Mouse (Mus musculus) embryonic facial prominence, embryonic 14.5 days (tissue): ENCODE measurements around the gene Ugt1a7c. TPM values are rescaled to one million over a fixed set of nuclear protein-coding genes. Genes with fewer than 3 reads are reported as not detected.

Experiments
- ATAC-seq: fragments of 200-750 bp; cut with Nextera tagmentation; 2 replicates; pipeline ENCODE4 v1.8.0; 2017; ENCODE audit warnings: low read depth, moderate number of reproducible peaks, moderate TSS enrichment
- DNase-seq: peaks from one replicate; pipeline ENCODE4 v3.0.0-alpha.2; 2015; ENCODE audit warnings: low spot score
- H3K27ac ChIP-seq: fragments of 300-500 bp; sonication (generic); replicated peaks from 2 replicates; pipeline ENCODE4 v1.5.1; 2014; ENCODE audit warnings: low read depth, mild to moderate bottlenecking, low read length, moderate library complexity
- H3K27me3 ChIP-seq: fragments of 300-500 bp; sonication (generic); replicated peaks from 2 replicates; pipeline ENCODE4 v1.6.1; 2014; ENCODE audit warnings: low read length; ENCODE audit not compliant: control insufficient read depth, insufficient read depth
- H3K36me3 ChIP-seq: fragments of 300-500 bp; sonication (generic); 2 replicates; pipeline ENCODE4 v1.6.1; 2014; ENCODE audit warnings: low read length, mixed read lengths; ENCODE audit not compliant: control insufficient read depth, insufficient read depth
- H3K4me1 ChIP-seq: fragments of 300-500 bp; sonication (generic); 2 replicates; pipeline ENCODE4 v1.6.1; 2014; ENCODE audit warnings: antibody characterized with exemption, low read length; ENCODE audit not compliant: control insufficient read depth, insufficient read depth
- H3K4me2 ChIP-seq: fragments of 300-500 bp; sonication (generic); 2 replicates; pipeline ENCODE4 v1.6.1; 2014; ENCODE audit warnings: low read depth, mild to moderate bottlenecking, low read length, moderate library complexity, mixed read lengths
- H3K4me3 ChIP-seq: fragments of 300-500 bp; sonication (generic); 2 replicates; pipeline ENCODE4 v1.5.1; 2014; ENCODE audit warnings: low read depth, mild to moderate bottlenecking, low read length
- H3K9ac ChIP-seq: fragments of 300-500 bp; sonication (generic); 2 replicates; pipeline ENCODE4 v1.6.1; 2014; ENCODE audit warnings: low read depth, mild to moderate bottlenecking, low read length, moderate library complexity, mixed read lengths
- H3K9me3 ChIP-seq: fragments of 300-500 bp; sonication (generic); 2 replicates; pipeline ENCODE4 v1.6.1; 2016; ENCODE audit warnings: low read length; ENCODE audit not compliant: control insufficient read depth
- WGBS: fragments of 180-500 bp; shearing (Covaris S2); extraction: QIAGEN DNeasy Blood & Tissue Kit; methylation state at CpG from one replicate; pipeline ENCODE4 v1.1.7; 2014; 5-methylcytosine and 5-hydroxymethylcytosine counted together
- polyA plus RNA-seq: library from polyadenylated mRNA; unstranded; fragments of >200 nt; fragmentation: Nextera tagmentation; extraction: Ambion mirVana; gene quantifications from 2 replicates; pipeline ENCODE4 v1.2.1, GENCODE M21; 2014

Ugt1a7c gene
- polyA plus RNA-seq, 1 experiment from 2014 or later, result 3.9 TPM

DNA sequence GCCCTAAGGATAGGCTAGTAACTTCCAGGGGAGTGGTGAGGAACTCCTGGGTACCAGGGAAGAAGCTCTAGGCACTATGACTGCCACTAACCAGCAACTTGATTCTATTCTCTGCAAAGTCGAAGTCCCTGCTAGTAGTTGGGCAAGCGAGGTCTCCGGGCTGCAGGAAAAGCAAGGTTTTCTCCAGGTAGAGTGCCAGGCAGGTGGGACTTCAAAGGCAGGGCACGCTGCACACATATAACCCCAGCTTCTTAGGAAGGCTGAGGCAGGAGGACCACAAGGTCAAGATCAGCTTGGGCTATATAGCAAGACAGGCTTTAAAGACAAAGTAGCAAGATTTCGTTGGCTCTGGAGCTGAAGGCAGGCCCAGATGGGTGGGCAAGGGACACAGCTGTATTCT is 168.9 kb downstream of the Ugt1a7c start:
- ATAC-seq (no peak), DNase-seq (no peak)
- Histone ChIP-seq H3K9me3 (no peaks in the 10 kb centered on the region), H3K27me3 (no peaks in the 10 kb centered on the region), H3K27ac (no peak overlapping the region), H3K9ac (no peak overlapping the region), H3K4me2 (no peak overlapping the region), H3K4me1 (no peaks in the 10 kb centered on the region), H3K36me3 (peaks cover 95% of the 10 kb centered on the region), H3K4me3 (no peak overlapping the region)
- 92% methylated on average over 5 of the region's 5 CpGs for WGBS

DNA sequence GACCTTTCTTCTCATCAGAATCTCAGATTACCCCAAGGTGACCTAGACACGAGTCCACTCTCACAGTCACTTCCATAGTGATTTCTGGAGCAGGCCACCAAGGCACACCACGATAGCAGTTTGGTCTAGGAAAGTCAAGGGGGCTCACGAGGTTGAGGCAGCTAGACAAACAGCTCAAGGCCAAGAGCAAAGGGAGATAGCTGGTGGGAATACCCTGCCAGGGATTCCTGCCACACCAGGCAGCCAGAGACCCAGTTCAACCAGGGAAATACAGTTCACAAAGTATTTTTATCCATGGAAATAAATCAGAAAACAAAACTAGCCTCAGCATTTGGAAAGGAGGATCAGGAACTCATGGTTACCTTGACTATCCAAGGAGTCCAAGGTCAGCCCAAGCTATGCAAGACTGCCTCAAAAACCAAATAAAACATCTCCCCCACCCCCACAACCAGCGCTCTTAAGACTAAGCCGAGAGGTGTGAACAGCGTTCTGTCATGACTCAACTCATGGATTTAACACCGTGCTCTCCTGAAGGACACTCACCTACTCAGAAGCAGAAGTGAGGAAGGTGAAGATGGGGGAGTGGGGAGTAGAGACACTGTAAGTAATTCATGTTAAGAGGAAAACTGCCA is 169.5 kb downstream of the Ugt1a7c start:
- Histone ChIP-seq H3K27me3 (no peaks in the 10 kb centered on the region), H3K4me1 (no peaks in the 10 kb centered on the region), H3K4me3 (no peak overlapping the region), H3K27ac (no peak overlapping the region), H3K4me2 (no peak overlapping the region), H3K9me3 (no peaks in the 10 kb centered on the region), H3K9ac (no peak overlapping the region), H3K36me3 (peaks cover 100% of the 10 kb centered on the region)
- no peak for ATAC-seq
- 89% methylated on average over 7 of the region's 7 CpGs for WGBS
- DNase-seq, result no peak

DNA sequence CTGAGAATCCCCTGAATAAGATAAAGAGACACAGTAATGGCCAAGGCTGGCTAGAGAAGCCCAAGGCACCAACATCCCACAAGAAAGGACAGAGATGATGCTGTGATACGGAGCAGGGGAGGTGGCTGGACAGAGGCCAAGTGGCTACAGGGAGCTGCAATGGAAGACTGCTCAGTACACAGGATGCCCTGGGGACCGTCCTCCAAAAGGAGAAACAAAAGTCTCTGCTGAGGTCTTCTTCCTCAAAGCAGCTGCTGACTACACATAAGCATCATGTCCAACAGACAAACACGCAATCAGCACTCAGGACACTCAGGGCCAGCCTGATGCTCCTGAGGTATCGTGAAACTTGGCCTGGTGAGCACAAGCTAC is 170.0 kb downstream of the Ugt1a7c start:
- Histone ChIP-seq H3K27me3 (no peaks in the 10 kb centered on the region), H3K9me3 (no peaks in the 10 kb centered on the region), H3K27ac (no peak overlapping the region), H3K4me3 (no peak overlapping the region), H3K36me3 (peaks cover 100% of the 10 kb centered on the region), H3K9ac (no peak overlapping the region), H3K4me1 (no peaks in the 10 kb centered on the region), H3K4me2 (no peak overlapping the region)
- ATAC-seq (no peak), DNase-seq (no peak)
- WGBS, result 79% methylated on average over 4 of the region's 4 CpGs

DNA sequence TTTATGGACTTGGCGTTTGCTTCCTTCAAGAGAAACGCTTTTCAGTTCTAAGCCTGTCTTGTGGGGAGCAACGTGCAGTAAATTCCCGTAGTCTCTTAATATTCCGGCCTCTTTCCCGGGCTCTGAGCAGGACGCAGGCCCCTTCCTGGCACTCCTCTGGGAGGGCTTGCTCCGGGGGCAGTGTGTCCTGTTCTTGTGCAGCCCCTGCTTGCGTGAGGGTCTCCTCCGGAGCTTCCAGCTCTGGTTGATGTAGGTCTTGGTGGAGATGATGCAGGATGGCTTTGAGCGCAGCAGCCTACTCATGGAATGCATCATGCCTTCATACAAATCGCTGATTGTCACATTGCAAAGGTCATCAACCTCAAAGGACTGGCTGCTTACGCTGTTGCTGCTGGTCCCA is 171.3 kb downstream of the Ugt1a7c start:
- WGBS, result 89% methylated on average over 13 of the region's 13 CpGs

DNA sequence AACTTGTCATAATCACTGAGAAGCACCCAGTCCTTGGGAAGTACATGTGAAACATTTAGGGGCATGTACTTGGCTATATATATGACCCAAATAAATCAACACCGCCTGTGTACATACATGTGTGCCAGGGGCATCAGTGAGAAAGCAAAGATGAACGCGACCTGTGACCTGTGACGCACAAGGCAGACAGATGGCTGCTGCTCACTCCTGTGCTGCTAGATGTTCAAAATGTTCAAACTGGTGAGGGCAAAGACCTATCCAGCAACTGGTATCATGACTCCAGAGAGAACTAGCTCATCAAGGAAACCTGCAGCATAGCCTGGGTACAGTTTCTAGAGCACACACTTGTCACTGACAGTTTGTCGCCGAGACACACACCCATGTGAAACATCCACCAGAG is 172.6 kb downstream of the Ugt1a7c start:
- Histone ChIP-seq H3K27ac (no peak overlapping the region), H3K9me3 (no peaks in the 10 kb centered on the region), H3K4me2 (no peak overlapping the region), H3K27me3 (no peaks in the 10 kb centered on the region), H3K36me3 (peaks cover 90% of the 10 kb centered on the region), H3K9ac (no peak overlapping the region), H3K4me1 (no peaks in the 10 kb centered on the region), H3K4me3 (no peak overlapping the region)
- DNase-seq (no peak), ATAC-seq (no peak)
- 90% methylated on average over 6 of the region's 6 CpGs for WGBS

More for the DNA sequence above, 171.3 kb downstream of the Ugt1a7c start:
- H3K4me1 ChIP-seq, result no peaks in the 10 kb centered on the region
- no peak overlapping the region for H3K27ac ChIP-seq
- DNase-seq (no peak), ATAC-seq (no peak)
- peaks cover 91% of the 10 kb centered on the region for H3K36me3 ChIP-seq
- H3K4me2 ChIP-seq, result no peak overlapping the region
- no peak overlapping the region for H3K4me3 ChIP-seq
- no peak overlapping the region for H3K9ac ChIP-seq
- no peaks in the 10 kb centered on the region for H3K9me3 ChIP-seq
- H3K27me3 ChIP-seq, result no peaks in the 10 kb centered on the region

DNA sequence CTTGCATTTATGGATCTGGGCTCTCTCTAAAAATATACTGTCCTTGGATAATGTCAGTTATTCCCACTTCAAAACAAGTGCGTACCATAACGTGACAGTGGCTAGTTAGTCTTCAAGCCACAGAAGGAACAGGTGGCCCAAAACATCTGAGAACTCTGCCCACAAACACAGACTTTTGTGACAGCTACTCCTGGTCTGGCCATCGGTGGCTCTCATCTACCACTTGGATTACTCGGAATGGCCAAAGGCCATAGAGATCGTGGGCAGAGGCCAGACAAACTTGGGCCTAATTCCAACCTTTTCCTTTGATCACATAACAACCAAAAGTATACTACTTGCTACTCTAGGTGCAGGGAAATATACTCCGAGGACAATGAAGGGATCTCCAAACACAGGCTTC is 173.2 kb downstream of the Ugt1a7c start:
- Histone ChIP-seq H3K4me1 (no peaks in the 10 kb centered on the region), H3K27ac (no peak overlapping the region), H3K9me3 (no peaks in the 10 kb centered on the region), H3K9ac (no peak overlapping the region), H3K36me3 (peaks cover 90% of the 10 kb centered on the region), H3K4me2 (no peak overlapping the region), H3K4me3 (no peak overlapping the region), H3K27me3 (no peaks in the 10 kb centered on the region)
- 87% methylated on average over 6 of the region's 6 CpGs for WGBS
- DNase-seq, result no peak
- no peak for ATAC-seq

Other genes starting within 250 kb of the Ugt1a7c start
- gene Dgkd, start 241.8 kb upstream of the Ugt1a7c start, polyA plus RNA-seq, result 31.7 and 34.1 TPM in 2 replicates
- gene Usp40, start 86.5 kb upstream of the Ugt1a7c start, polyA plus RNA-seq, result 31.2 and 36.4 TPM in 2 replicates
- not detected in 2 replicates for gene Ugt1a10, start 39.7 kb upstream of the Ugt1a7c start, polyA plus RNA-seq
- not detected in 2 replicates for gene Ugt1a9, start 24.3 kb upstream of the Ugt1a7c start, polyA plus RNA-seq
- not detected in 2 replicates for gene Ugt1a8, start 7.2 kb upstream of the Ugt1a7c start, polyA plus RNA-seq
- 0.54 and 2.0 TPM in 2 replicates for gene Ugt1a6b, start 8.2 kb downstream of the Ugt1a7c start, polyA plus RNA-seq
- gene Ugt1a6a, start 39.7 kb downstream of the Ugt1a7c start, polyA plus RNA-seq, result 8.5 and 10.6 TPM in 2 replicates
- not detected in 2 replicates for gene Ugt1a5, start 71.0 kb downstream of the Ugt1a7c start, polyA plus RNA-seq
- 0.22 TPM in 1 of 2 replicates, not detected in the other for gene Ugt1a2, start 105.5 kb downstream of the Ugt1a7c start, polyA plus RNA-seq
- 8.7 and 11.9 TPM in 2 replicates for gene Dnajb3, start 110.7 kb downstream of the Ugt1a7c start, polyA plus RNA-seq
- gene Ugt1a1, start 116.9 kb downstream of the Ugt1a7c start, polyA plus RNA-seq, result 0.93 and 1.6 TPM in 2 replicates
- 1.7 and 2.2 TPM in 2 replicates for gene Mroh2a, start 131.9 kb downstream of the Ugt1a7c start, polyA plus RNA-seq
- gene Hjurp, start 182.6 kb downstream of the Ugt1a7c start, polyA plus RNA-seq, result 110 and 137 TPM in 2 replicates
- gene Trpm8, start 182.6 kb downstream of the Ugt1a7c start, polyA plus RNA-seq, result 0.07 TPM in 1 of 2 replicates, not detected in the other